Mouse (Mus musculus): ENCODE measurements around the gene Sox5.

- TF ChIP-seq CTCF (IDR thresholded peaks at IDR 0.05; ENCODE audit: borderline replicate concordance, control insufficient read depth, extremely low read depth, insufficient read depth, low read length, poor library complexity) (no peak), POLR2A (IDR thresholded peaks at IDR 0.05; ENCODE audit: control insufficient read depth, extremely low read depth, insufficient read depth, low read length, poor library complexity) (no peak)
Observed at GRCm38 (mm10) chr6:143826786-143827185, 955.0 kb downstream of the Sox5 start.
